Mouse (Mus musculus): ENCODE measurements around the gene Coq7.

DNA sequence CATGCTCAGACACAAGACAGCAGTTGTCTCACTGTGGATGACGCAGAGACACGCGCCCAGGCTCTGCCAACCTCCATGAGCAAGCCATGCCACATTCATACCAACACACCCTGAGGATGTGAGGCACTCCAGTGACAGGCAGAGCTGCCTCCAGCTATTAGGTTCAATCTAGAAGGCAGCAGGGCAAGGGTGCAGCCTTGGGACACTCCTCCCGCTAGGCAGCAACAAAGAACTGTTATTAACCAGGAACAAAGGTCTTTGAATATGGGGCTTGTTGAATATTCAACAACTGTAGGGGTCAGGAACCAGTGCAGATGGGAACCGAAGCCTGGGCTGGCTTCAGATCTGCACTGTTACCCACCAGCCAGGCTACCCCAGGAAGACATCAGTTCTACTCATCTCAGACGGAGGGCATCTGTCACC, 36.0 kb upstream of the Coq7 start:
- TF ChIP-seq CTCF (IDR thresholded peaks at IDR 0.05; ENCODE audit: low read depth, low read length) (no peak), TAL1 (conservative IDR thresholded peaks at IDR 0.05; ENCODE audit: low read depth, low read length) (no peak), POLR2AphosphoS5 (IDR thresholded peaks at IDR 0.05; ENCODE audit: insufficient replicate concordance, low read depth, low read length) (no peak), GATA2 (IDR thresholded peaks at IDR 0.05; ENCODE audit: borderline replicate concordance, low read depth, low read length) (no peak), GATA1 (IDR thresholded peaks at IDR 0.05; ENCODE audit: borderline replicate concordance, low read length) (no peak)

Data from G1E (cell line).